Mouse (Mus musculus) cerebellum, adult 2 months (tissue): ENCODE results near the gene Rbm47.

Experiments
- CTCF ChIP-seq: fragments of 200-500 bp; IDR thresholded peaks from 2 replicates; pipeline ENCODE4 v1.5.1; 2011; ENCODE audit warnings: low read depth, mild to moderate bottlenecking, control low read depth, low read length, moderate library complexity, borderline replicate concordance; ENCODE audit not compliant: insufficient read depth
- POLR2A ChIP-seq: fragments of 200-500 bp; IDR thresholded peaks from 2 replicates; pipeline ENCODE4 v1.6.1; 2011; ENCODE audit warnings: low read length, control low read depth, borderline replicate concordance; ENCODE audit not compliant: insufficient read depth

- TF ChIP-seq CTCF (no peak), POLR2A (no peak)
These were observed 132.1 kb downstream of the Rbm47 start for GRCm38 (mm10) chr5:66040744-66041279.
